Mouse (Mus musculus) urinary bladder, postnatal 10 days (tissue): ENCODE results near the gene Rassf1.

Experiments
- DNase-seq: peaks from one replicate; pipeline ENCODE4 v3.0.0; 2022; ENCODE audit warnings: low spot score

Gene Rassf1

DNA sequence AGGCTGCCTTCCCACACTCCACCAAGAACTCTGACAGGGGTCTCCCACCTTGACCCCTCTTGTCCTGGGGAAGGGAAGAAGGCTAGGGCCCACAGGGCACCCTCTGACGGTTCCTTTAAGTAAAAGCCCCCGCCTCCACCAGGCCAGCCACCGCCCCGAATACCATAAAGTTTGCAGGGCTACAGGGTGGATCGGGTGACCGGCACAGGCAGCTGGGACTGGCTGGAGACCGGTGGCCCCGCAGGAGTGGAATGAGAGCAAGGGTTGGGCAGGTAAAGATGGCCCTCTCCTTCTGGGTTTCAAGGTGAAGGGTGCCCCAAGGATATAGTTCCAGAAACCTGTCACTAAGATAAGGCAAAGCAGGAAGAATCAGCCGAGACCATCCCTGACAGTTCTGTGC is 55.2 kb downstream of the Rassf1 start:
- DNase-seq = no peak

DNA sequence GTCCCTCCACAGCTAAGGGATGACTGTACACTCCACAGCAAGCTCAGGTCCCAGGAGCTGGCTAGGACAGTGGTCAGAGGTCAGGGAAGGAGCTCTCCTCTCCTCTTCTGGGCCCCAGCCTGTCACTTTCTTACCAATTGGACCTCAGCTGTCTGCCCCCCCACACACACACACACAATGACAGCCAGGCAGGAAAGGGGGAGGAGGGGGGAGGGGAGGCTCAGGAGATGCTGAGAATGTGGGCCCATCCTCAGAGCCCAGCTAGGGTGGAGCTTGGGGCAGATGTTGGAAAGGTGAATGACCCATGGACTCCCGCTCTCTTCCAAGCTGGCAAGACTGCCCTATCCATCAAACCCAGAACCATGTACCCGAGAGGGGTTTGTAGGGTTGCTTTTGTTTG is 55.7 kb downstream of the Rassf1 start:
- no peak for DNase-seq

DNA sequence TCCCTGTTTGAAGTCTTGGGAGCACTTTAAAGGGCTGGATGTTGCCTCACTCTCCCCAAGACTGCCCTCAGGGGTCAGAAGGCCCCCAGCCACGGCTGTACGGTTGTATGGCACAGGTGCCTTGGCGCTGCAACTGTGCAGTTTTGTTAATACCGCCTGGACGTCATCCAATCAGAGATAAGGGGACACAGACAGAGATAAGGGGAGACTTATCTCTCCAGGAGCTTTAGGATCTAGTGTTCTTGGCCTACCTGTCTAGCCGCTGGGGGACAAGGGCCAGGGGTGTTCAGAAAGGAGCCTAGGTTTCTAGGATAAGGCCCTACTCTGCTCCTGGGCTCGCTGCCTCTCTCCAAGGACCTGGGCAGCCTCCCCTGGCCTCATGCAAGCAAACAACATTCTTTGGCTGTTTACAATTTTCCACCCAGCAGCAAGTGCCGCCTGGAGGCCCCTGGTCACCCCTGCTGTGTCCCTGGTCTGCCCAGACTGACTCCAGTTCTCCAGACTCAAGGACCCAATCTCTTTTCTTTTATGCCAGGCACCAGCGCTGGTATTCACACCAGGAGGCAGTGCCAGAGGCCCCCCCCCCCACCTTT is 56.4 kb downstream of the Rassf1 start:
- DNase-seq = no peak

DNA sequence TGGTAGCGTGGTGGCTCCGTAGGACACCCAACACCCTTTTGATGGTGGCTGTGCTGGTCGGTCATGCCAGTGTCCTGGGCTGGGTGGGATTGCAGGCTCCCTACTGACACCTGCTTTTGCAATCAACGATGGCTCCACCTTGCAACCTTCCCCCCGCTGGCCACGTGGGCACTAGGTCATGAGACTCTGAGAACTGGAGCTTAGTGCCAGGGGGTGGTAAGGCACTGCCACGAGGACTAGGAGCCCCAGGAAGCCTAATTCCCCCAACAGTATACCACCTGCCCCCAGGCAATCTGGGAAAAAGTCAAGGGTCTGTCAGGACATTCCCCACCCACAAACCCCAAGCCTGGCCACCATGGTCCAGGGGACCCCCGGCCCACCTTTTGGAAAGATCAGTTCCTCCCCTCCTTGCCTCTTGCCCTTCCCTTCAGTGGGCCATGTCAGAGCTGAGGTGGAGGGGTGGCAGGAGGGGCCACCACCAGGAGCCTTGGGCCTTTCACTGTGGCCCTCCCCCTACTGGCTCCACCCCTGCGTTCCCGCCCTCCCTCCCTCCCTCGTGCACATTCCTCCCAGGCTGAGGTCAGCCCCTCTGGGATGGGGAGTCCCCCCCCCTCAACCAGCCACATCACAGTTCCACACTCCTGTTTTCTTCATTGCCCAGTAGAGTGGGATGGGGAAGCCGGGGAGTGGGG is 57.5 kb downstream of the Rassf1 start, which contains the start of gene Sema3b:
Gene Sema3b, minus strand, starts transcription at position 489 of the 692 bp plus-strand sequence.
- no peak for DNase-seq

DNA sequence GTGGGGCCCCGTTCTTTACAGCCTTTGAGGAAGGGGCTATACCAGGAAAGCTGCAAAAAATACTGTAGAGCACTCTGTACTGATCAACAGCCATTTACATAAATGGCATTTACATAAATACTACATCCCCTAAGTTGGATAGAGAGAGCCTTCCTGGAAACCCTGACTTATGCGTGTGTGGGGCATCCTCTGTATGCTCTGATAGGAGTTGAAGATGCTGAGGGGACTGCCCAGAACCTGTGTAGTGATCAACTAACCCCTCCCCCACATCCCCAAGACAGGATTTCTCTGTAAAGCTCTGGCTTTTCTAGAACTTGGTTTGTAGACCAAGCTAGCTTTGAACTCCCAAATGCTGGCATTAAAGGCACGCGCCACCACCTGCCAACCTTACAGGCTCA is 58.1 kb downstream of the Rassf1 start:
- no peak for DNase-seq

DNA sequence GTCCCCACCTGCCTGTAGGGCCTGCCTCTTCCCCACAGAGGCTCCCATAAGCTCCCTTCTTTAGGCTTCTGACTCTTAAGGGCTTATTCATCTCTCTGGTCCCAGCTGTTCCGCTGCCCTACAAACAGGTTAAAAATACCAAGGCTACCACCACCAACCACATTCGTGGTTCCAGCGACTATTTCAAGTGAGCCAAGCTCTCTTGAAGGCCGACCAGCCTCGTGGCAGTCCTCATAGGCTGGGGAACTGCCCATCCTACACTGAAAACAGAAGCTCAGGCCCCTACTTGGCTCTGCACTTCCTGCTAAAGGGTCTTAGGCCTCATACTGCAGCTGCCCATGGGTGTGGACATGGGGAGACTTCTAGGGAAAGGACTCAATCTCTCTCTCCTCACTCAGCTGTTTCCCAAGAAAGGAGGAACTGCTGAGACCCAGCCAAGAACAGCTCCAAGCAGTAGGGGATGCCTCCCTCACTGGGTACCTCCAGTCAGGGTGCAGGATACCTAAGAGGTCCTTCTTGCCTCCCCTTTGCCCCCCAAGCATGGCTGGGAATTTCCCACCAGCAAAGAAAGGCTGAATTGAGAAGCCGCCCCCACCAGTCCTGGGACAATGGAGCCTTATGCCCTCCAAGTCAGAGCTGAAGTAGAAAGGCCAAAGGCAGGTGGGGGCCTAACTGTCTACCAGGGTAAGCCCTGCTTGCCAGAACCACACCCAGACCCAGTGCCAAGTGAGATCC is 60.3 kb downstream of the Rassf1 start:
- DNase-seq = no peak
